Comparison of ENCODE assay signal across 8 mouse cellular contexts in the genomic region with DNA sequence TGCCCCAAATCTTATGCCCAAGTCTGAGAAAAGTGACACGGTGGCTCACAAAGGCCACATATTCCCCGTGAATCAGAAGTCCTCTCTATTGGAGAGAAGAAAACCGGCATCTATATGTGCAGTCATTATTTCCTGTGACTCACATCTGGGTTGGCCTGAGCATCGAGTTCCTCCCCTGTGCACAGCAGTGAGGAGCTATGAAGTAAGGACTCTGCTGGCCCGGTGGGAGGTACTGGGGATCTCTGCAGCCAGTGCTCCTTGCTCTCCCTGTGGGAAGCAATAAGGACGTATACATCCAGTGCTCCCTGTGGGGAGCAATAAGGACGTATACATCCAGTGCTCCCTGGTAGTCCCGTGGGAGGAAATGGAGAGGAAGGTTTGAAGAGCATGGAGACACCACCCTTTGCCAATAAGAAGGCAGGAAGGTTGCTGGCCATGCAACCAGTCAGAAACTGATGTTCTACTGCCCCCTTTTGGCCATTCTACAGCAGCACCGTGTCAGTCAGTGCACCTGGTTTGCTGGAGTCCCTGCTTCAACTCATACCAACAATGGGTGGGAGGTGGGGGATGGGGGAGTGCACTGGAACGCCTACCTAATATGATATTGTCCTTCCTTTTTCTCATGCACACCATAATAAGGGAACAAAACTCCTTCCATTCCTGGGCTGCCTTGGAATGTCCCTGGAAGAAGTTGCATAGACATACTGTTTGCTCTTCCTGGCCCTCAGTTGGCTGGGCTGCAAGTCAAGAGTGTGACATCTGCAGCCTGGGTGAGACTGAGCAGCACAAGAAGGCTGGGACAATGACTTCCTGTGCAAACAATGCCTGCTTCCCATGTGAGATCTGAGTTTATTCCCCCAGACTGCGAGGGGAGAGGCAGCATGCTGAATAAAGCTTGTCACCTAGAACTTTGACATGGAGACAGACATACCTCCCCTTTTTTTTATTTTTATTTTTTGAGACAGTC. TPM values are rescaled to one million over a fixed set of nuclear protein-coding genes. Genes with fewer than 3 reads are reported as not detected.
DNase-seq lines count a peak whose midpoint lies in the region; ATAC-seq lines count a peak whose summit lies in the region.

No protein-coding gene starts in this region.

- DNase-seq in 3134 (ENCODE audit: extremely low read depth, insufficient read length, low spot score) (peak; percentile 65), adipocyte (ENCODE audit: low spot score) (peak; percentile 78)
- DNase-seq in cerebellum, postnatal 36 days = peak; percentile 40 to 49
- peak; percentile 40 for DNase-seq in gastrocnemius, postnatal 25 days
- peak; percentile 44 to 48 for DNase-seq in layer of hippocampus, postnatal 36 days
- DNase-seq in lung, postnatal 25 days (ENCODE audit: low spot score) = peak; percentile 78
- peak; percentile 38 for DNase-seq in right cerebral cortex, postnatal 25 days

- ATAC-seq in inflammation-experienced regulatory T-cells, adult 6 months = peak; percentile 67

RNA-seq across cellular contexts. Expression of a gene that starts 19.7 kb away (rescaled TPM):
- total RNA-seq in gastrocnemius, postnatal 25 days (2021) = 10 to 100 TPM; 44.9 to 50.4 TPM
- polyA plus RNA-seq in inflammation-experienced regulatory T-cells, adult 6 months (2017; shearing (Covaris generic)) = 10 to 100 TPM; 16.2 to 29.9 (median 29.4) TPM
- 10 to 100 TPM; 48.7 to 52.6 TPM for total RNA-seq in layer of hippocampus, postnatal 36 days (2021)

RNA-seq across cellular contexts. Expression of a gene that starts 48.5 kb away (rescaled TPM):
- total RNA-seq in gastrocnemius, postnatal 25 days (2021) = 10 to 100 TPM; 11.4 to 13.8 TPM
- 10 to 100 TPM; 11.2 to 15.1 (median 14.0) TPM for polyA plus RNA-seq in inflammation-experienced regulatory T-cells, adult 6 months (2017; shearing (Covaris generic))
- total RNA-seq in layer of hippocampus, postnatal 36 days (2021) = 100 to 1,000 TPM; 133 to 143 TPM

Comparison
In these comparisons a context has a peak if more than half of its experiments do, and no peak if none do; other contexts are left out.
1. Peak in every context shown above with its lines: DNase-seq and ATAC-seq.
2. RNA of a gene that starts 48.5 kb away (total RNA-seq): 133 to 143 TPM in layer of hippocampus, postnatal 36 days; 11.4 to 13.8 TPM in gastrocnemius, postnatal 25 days; every median in the first group is over 4 times any median in the second.